Mouse (Mus musculus) kidney, adult 11 months (tissue): Measurements from ENCODE around the gene Rgs14.

Experiments
- DNase-seq: peaks from one replicate; pipeline ENCODE4 v3.0.0; 2022

Rgs14 gene

DNA sequence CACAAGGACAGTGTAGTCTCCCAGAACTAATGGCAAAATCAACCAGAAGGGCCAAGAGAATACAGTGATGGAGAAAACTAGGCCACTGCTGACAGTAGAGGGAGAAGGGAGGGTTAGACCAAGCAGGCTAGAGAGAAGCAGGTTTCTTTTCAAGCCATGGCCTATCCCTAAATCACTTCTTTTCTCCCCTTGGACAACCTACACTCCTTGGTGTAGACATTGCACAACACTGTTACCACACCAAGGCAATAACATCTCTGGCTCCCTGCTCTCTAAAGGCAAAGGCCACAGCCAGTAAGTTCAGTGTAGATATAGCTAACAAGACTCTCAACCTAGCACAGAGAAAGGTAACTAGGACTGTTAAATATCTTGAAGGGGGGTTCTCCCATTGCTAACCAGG is 8.4 kb upstream of the Rgs14 start:
- DNase-seq, result no peak

- no peak for DNase-seq
These were observed 7.5 kb upstream of the Rgs14 start for GRCm38 (mm10) chr13:55361974-55362452.

DNA sequence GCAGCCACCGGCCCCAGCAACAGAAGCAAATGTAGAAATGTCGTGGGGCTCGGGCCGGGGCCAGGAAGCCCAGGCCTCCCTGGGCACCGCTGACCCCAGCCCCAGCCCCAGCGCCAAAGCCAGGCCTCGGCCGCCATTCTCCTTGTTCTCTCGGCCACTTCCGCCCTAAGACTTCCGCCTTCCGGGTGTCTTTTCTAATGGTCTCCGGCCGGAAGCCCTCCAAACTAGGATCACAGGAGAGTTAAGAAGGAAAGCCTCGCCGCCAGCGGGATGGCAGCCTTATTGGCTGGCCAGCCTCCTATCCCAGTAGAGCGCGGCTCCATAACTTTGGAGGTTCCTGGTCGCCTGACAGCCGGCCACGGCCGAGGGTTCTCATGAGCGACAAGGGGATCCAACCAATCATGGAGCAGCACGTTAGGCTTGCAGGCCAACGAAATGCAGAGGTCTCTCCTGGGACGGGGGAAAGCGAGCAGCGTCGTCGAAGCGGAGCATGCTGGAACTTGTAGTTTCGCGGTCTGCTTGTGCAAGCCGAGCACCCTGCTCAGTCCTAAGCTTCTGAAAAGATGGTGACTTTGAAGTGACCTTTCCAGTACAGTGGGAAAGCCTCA is 7.0 kb upstream of the Rgs14 start, which contains the start of gene Lman2:
Gene Lman2, minus strand, starts transcription at position 331 of the 608 bp plus-strand sequence.
- DNase-seq, result peak; percentile 99

- DNase-seq, result peak; percentile 17
These were observed 1.1 kb upstream of the Rgs14 start for GRCm38 (mm10) chr13:55368401-55368800.

DNA sequence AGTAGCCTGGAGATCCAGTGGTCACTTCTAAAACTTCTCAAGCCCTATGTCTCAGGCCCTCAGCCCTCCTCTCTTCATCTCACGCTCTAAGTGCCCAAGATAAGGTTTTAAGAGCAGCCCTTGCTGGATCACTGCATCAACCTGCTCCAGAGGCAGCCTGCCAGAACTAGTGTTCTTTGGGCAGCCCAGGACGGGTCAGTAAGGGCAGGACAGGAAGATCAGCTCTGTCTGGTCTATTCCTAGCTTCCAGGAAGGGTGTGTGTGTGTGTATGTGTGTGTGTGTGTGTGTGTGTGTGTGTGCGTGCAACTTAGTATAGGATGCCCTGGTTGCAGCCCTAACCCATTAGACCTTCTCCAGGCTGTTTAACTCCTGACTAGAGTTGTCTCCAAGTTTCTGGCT is 702 bp downstream of the Rgs14 start:
- peak; percentile 66 for DNase-seq

- DNase-seq, result no peak
These were observed 1.6 kb downstream of the Rgs14 start for GRCm38 (mm10) chr13:55371007-55371681.

- no peak for DNase-seq
These were observed 2.2 kb downstream of the Rgs14 start for GRCm38 (mm10) chr13:55371740-55372139.

GRCm38 (mm10) chr13:55374206-55374924 is 4.8 kb downstream of the Rgs14 start:
- no peak for DNase-seq

GRCm38 (mm10) chr13:55375877-55376276 is 6.3 kb downstream of the Rgs14 start:
- no peak for DNase-seq

- DNase-seq, result peak; percentile 34
These were observed 9.5 kb downstream of the Rgs14 start for GRCm38 (mm10) chr13:55378907-55379580.

DNA sequence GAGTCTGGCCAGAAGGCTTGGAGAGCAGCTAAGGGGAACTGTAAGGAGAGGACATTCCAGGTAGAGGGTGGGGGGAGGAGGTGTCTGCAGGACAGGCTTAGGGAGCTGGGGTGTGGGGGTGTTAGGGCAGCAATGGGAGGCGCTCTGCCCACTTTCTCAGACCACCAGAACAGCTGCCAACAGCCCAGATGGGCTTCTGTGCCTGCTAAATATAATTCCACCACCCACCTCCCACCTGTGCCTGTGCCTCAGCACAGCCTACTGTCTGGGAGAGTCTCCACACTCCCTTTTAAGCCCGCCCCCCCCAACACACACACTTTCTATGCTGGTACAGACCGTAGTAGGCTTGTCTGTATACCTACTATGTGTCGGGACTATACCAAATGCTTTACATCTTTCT is 12.3 kb downstream of the Rgs14 start:
- DNase-seq, result no peak

GRCm38 (mm10) chr13:55390644-55391043 is 21.1 kb downstream of the Rgs14 start:
- DNase-seq, result peak; percentile 93

DNA sequence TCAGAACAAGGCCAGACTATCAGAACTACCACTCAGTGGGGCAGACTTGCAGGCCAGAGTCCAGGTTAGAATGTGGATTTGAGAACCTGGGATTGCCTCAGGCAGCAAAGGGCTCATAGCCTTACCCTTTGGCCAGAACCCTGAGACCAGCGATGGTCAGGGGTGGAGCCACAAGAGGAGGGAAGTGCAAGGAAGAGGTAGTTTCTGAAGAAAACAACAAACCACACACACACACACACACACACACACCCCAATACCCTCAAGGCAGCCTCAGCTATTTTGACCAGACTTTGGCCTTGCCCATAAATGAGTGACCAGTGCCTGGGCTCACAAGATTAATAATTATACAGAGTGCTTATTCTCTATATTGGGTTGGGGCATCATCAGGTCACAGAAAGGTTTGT is 22.1 kb downstream of the Rgs14 start:
- DNase-seq, result peak; percentile 91

DNA sequence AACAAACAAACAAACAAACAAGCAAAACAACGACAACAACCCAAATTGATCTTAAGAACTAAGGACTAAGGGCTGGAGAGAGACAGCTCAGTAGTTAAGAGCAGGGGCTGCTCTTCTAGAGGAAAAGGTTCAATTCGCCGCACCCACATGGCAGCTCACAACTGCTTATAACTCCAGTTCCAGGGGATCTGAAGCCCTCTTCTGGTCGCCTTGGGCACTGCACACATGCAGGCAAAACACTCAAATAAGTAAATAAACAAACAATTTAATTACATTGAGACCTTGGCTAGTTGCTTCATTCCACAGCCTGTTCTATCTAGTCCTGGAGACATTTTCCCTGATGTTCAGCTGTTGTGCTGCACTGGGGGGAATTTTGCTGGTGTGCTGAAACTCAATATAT is 23.4 kb downstream of the Rgs14 start:
- DNase-seq, result no peak

- no peak for DNase-seq
These were observed 28.6 kb downstream of the Rgs14 start, which contains the start of gene Slc34a1 for GRCm38 (mm10) chr13:55398088-55398487. Gene Slc34a1 (plus strand): TSS chr13:55398187.

GRCm38 (mm10) chr13:55399300-55400038 is 29.9 kb downstream of the Rgs14 start:
- peak; percentile 74 for DNase-seq

DNA sequence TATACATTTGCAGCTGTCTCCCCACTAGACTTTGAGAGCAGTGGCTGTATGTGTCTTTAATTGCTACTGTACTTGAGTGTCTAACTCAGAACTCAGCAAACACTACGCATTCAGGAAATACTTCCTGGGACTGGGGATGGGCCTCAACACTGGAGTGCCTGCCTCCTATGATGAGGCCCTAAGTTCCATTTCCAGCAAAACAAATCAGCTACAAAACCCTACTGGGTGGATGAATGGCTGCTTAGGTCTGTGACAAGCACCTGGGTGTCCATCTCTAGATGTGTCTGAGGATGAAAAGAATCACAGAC is 30.5 kb downstream of the Rgs14 start:
- DNase-seq, result no peak

- DNase-seq, result no peak
These were observed 33.7 kb downstream of the Rgs14 start for GRCm38 (mm10) chr13:55403266-55403665.

DNA sequence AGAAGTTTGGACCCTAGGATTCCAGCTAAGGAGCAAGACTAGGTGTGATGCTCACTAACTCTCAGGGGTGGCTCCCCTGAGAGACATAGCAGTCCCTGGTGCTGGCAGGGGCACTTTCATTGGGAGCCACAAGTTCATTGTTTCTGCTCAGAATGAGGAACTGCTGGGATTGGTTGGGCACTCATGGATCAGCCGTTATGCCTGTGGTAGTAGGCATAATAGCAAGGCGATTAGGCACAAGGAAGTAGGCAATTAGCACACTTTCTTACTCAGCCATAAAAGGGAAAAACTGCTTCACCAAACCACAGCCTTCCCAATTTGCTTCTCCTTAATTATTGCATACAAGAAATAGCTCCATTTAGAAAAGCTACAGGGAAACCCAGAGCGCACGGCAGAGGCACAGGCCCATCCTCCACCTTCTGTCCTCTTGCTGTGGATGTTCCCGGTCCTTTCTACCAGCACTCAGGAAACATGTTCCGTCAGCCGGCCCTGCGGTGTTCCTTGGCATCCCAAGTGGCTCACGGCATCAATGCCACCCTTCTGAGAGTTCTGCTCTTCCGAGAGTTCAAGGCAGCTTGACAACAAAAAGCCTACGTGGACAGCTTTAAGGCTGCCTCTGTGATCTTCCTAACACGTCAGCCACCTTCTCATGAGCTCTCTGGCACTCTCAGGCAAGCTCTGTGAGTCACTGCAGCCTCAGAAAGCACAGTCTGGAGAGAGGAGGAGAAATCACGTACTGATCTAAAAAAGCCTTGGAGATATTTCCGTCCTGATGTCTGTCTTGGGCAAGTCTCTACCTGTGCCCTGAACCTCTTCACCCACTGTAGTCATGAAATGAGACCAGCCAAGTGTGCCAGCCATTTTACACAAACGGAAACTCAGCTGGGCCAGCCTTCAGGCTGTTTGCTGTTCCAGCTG is 34.7 kb downstream of the Rgs14 start:
- no peak for DNase-seq

DNA sequence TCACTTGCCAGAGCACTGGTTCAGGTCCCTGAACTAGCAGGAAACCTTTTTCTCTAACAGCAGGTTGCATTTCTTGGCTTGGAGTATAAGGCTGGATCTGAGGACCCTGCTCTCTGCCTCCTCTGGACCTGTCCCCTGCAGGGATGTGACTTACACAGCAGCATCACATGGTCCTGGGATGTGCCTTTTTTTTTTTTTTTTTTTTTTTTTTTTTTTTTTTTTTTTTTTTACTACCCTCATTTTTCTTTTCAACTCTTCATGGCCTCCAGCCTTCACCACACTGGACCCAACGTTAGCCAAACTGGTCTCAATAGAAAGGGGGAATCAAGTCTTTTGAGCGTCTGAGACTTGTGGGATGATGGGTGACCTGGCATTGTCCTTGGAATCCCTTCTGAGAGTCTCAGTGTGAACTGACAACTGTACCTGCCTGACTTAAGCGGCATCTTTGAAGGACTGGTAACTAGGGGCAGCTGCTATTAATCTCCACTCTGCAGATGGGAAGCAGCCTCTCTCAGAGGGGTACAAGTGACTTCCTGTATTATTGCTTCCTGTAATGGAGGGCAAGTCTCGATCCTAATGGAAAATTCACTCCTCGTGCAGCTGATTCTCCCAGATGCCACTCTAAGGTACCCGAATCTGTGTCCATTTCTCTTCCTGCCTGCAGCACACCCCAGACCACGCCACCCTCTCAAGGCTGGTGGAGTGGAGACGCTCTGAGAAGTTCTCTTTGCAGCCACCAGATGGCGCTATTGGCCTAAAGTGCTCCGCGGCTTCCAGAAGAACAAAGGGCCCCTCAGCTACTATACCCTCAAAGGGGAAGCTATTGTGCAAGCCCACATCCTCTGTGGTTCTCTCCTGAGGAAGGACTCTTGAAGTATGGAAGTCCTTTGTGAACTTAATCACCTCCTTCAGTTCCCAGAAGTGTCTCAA is 35.6 kb downstream of the Rgs14 start:
- no peak for DNase-seq
